Mouse (Mus musculus) regulatory T cell (primary cell): ENCODE measurements around the gene Srebf2.
"Not testable (repeated sequence)": the region's sequence is repeated elsewhere in the genome, so short reads cannot be mapped to it uniquely, and the experiment has no call there.

Experiments
- in situ Hi-C: fragments of 300-600 bp; cut with MboI, MseI; formaldehyde crosslinking; loops from one replicate; pipeline ENCODE4 v1.15.1; 2025; ENCODE audit warnings: high pct_unique_total_duplicates

The Srebf2 gene

DNA sequence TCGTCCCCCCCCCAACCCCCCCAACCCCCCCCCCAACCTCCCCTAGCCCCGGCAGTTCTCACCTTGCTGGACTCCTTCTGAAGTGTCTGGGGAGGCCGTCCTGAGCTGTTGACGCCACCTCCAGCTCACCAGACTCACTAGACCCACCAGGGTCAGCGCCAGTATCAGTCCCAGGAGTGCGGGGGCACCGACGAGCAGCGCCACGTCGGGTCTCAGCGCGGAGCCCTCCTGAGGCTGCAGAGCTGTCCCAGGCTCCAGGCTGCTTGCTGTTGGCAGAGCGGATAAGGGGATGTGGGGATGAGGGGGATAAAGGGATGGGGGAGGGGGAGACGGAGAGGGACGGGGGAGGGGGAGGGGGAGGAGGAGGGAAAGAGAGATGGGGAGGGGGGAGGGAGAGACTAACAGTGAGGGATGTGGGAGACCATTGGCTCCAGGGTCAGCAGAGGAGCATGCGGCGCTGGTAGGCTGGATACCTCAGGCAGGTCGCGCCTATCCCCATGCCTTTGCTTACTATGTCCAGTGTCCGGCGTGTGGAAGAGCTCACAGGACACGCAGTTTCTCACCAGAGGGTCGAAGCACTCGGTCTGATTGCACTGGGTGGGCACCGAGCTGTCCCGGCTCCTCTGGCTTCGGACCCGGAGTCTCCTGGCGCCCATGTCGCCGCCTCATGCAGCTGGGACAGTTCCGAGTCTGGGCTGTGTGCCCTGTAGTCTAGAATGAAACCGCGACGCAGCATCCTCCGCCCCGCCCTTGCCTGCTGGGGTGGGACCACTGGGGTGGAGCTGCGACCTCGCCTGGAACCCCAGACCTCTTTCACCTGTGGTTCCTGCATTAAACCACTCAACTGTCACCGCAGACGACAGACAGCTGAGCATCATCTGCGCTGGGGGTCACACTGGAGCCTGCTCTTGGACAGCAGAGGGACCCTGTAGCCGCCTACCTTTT, 76.9 kb downstream of the Srebf2 start, which contains the start of gene Tnfrsf13c:
Tnfrsf13c (minus strand) TSS at position 713 of the 945 bp plus-strand sequence.
- in situ Hi-C loops, result no loop called here

DNA sequence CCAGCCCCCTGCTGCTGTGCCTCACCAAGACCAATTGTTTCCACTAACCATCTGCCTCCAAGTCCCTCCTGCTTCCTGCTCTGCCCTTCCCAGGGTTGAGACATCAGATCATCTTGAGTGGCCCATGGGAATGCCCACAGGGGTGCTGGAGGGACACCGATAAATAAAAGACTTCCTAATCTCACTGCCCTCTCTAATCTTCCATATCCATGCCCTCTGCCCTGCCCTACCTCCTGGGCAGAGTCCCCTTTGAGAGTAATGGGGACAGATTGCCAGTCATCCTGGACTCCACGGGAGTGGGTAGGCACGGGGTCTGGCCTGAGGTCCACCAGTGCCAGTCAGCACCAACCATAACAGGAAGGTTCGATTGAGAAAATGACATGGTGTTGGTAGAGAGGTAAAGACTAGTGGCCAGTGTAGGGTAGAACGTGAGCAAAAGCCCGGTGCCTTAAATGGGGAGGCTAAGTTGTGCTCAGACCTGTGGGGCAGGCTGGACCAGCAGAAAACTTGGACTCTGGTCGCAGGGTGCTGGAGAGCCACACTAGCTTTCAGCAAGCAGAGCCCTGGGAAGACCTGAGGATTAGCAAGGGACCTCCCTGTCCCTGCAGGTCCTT, 77.7 kb downstream of the Srebf2 start:
- in situ Hi-C loops, result loop anchor here (5.0 kb wide), 1 partner anchor 162 kb away; no protein-coding TSS in a partner anchor

DNA sequence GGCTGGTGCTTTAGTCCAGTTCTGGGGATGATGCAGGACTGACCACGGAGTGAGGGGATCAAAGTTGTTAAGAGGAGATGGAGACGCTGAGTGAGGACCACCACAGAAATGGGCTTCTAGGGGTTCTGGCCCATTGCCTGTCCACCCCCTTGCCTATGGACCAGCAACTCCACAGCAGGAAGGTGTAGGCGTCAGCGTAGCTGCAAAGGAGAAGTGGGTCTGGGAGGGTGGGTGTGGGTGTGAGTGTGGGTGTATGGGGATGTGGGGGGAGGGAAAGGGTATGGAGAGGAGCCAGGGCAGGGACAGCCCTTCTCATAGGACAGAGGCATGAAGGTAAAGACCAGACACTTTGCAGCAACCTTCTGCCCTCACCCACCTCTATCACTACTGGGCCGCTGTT, 78.8 kb downstream of the Srebf2 start:
- in situ Hi-C loops, result loop anchor here (5.0 kb wide), 1 partner anchor 163 kb away; no protein-coding TSS in a partner anchor

DNA sequence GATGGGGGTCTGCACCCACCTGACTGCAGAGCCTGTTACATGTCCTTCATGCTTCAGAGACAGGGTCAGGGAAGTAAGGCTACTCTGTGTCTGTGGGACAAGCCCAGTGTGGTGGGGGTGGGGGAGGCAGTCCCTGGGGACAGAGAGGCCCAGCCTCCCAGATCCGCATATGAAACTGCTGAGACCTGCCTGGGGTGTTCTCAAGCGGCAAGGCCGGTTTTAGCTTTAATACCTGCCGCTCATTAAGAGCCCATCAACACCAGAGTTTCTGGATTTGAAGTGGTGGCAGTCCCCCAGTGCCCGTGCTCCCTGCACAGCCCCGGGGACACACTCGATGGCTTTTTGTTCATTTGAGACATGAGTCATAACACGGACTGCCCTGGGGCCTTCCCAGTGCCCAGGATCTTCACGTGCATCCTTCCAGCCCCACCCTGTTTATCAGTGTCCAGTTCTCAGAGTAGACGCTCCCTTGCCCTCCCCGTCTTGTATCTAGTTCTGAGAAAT, 82.6 kb downstream of the Srebf2 start:
- in situ Hi-C loops, result loop anchor here (5.0 kb wide), 1 partner anchor 167 kb away; no protein-coding TSS in a partner anchor

DNA sequence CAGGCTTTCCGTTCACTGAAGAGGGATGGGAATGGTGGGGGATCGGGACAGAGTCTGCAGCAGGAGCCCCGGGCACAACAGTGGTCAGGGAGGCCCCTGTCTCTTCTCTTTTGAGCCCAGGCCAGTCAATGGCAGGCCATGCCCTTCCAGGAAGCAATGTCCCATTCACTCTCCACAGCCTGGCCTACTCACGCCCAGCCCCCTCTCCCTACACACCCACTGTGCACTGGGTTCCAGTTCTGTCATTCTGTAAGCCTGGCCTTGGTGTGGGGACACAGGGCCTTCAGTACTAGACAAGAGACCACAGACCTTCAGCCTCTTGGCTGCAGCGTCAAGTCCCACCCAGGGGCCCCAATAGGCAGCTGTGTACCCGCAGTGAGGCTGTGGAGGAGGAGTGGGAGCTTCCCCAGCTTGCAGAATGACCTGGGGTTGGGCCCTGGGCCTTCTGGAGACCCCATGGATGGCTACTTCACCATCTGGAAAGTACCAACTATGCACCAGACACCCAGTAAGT, 83.2 kb downstream of the Srebf2 start:
- in situ Hi-C loops, result no loop called here

DNA sequence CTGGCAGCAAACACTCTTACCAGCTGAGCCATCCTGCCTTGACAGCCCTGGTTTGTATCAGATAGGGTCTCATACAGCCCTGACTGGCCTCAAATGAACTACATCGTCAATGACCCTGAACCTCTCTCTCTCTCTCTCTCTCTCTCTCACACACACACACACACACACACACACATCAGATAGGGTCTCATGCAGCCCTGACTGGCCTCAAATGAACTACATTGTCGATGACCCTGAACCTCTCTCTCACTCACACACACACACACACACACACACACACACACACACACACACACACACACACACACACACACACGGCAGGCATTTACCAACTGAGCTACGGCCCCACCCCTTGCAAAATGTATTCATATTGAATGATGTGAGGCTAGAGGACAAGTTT, 84.1 kb downstream of the Srebf2 start:
- in situ Hi-C loops, result no loop called here

DNA sequence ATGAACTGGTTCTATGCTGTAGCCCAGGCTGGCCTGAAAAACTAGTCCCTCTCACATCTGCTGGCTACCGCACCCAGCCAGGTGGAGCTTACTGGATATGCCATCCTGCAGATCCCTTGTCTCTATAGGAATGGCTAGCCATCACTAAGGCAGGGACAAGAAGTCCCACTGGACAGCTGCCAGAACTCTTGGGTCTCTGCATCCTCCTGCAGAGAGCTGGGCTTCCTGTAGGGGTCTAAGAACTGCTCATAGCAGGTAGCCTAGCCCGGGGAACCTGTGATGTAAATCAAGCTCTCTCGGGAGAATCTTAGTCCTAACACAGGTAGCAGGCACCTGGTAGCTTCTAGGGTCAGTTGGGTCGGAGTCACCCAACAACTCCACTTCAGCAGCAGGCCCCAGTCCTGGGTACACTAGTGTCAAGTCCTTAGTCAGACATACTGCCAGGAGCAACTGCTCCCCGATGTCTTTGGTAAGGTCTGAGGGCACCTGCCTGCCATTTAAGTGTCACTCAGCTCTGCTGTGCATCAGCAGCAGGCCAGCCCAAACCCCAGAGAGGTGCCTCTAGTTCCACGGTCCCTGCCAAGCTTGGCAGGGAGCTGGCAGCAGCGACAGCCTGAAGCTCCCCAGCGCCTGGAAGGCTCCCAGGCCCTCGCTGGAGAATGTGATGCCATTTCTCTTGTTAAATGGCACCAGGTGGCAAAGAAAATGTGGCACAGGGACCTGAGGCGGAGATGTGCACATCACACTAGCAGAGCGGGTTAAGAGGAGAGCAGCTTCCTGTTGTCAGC, 84.8 kb downstream of the Srebf2 start:
- in situ Hi-C loops, result no loop called here

DNA sequence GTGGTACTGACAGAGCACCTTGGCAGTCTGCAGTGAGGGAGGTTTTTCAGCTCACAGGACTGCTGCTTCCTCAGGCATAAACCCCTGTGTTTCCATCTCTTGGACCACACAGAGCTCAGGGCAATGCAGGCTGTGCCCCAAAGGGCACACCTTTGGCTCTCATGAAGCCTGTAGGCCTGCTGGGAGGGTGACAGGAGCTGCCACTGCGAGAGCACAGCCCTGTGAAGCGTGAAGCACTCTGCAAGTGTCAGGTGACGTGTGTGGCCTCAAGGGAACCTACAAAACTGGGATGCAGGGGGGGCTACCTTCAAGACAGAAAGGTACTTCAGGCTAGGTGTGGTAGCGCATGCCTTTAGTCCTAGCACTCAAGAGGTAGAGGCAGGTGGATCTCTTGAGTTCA, 85.7 kb downstream of the Srebf2 start:
- in situ Hi-C loops, result no loop called here

DNA sequence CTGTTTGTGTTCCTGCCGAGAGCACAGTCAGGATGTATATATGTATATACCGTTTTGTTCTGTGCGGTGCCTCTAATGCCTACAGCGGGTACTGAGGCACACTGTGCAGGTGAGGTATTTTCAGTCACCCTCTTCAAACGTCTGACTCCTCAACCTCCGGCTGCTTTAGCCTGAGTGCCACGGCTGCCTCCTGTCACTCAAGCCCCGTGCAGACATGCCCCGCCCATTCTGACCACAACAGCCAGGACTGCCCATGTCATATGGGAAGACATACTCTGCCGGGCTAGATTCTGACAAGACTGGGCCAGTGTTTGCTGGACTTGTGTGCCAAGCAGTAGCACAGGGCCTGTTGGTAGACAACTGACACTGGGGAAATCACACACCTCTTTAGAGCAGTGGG, 88.7 kb downstream of the Srebf2 start:
- in situ Hi-C loops, result loop anchor here (5.0 kb wide), 1 partner anchor 103 kb away; no protein-coding TSS in a partner anchor

DNA sequence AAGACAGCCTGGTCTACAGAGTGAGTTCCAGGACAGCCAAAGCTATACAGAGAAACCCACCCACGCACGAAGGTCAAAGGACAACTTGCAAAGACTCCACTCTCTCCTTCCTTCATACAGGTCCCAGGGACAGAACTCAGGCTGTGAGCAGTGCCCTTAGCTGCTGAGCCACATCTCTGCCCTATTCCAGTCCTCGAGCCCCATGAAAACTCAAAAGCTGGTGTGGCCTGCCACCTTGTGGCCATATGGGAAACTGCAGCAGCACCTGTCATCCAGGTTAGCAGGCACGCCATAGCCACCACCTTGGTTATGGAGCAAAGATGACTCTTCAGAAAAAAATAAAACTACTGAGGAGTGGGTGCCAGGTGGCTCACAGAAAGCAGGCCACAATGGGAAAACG, 89.6 kb downstream of the Srebf2 start:
- in situ Hi-C loops, result loop anchor here (5.0 kb wide), 1 partner anchor 104 kb away; no protein-coding TSS in a partner anchor

DNA sequence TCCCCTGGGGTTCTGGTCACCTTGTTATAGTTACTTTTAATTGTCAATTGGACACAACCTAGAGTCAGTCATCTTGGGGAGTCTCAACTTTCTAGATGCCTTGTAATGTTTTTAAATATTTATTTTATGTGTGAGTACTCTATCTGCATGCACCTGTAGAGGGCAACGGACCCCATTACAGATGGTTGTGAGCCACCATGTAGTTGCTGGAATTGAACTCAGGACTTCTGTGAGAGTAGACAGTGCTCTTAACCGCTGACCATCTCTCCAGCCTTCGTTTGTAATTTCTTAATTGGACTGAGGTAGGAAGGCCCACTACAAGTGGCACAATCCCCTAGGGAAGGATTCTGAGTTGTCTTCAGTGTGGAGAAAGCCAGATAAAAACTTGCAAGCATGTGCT, 96.3 kb downstream of the Srebf2 start:
- in situ Hi-C loops, result no loop called here

DNA sequence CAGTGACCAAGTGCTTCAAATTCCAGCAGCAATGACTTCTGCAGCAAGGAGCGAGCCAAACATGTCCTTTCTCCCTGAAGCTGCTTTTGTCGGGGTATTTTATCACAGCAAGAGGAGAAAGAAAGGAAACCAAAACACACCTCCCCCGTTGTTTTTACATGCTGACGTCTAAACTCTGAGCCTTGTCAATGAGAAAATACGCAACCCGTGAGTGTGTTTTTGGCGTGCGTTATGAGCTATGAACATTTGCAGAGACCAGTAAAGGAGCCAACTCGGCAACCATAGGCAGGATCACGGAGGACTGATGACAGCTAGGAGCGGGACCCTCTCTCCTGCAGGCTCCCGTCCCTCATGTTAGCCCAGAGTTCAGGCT, 96.7 kb downstream of the Srebf2 start:
- in situ Hi-C loops, result no loop called here

DNA sequence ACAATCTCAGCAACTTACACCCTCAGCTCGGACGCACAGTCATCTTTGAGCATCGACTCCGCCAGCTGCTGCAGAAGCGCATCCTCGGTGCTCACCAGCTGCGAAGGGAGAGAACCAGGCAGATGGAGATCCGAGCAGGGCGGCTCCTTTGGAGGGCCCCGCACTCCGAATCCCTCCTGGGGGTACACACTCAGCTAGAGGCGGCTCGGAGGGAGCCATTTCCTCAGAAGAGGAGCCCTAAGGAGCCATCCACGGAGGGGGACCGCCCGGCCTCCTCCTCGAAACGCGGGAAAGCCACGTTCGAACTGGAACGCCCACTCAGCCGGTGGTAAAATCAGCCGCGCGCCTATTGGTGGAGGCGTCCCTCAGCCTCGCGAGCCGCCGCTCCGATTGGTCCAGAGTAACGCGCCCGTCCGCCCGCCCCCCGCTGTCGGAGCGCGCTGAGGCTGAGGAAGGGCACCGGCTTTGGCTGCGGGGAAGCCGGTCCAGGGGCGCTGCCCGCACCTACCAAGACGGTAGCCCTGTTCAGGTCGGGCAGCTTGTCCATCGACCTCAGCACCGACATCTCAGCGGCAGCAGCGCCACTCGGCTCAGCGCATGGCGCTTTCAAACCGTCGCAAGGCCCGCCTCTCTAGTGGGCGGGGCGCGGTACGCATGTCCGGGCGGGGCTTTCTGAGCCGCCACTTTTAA, 97.3 kb downstream of the Srebf2 start, which contains the start of gene Cenpm:
Cenpm (minus strand) TSS at position 634 of the 690 bp plus-strand sequence.
- in situ Hi-C loops, result no loop called here

DNA sequence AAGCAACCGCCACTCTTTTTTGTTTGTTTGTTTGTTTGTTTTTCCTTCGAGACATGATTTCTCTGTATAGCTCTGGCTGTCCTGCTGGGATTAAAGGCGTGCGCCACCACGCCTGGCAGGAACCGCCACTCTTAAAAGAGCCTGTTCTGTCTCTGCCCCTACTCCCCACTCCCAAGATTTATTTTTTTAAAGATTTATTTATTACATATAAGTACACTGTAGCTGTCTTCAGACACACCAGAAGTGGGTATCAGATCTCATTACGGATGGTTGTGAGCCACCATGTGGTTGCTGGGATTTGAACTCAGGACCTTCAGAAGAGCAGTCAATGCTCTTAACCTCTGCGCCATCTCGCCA, 97.8 kb downstream of the Srebf2 start:
- in situ Hi-C loops, result not testable (repeated sequence)

DNA sequence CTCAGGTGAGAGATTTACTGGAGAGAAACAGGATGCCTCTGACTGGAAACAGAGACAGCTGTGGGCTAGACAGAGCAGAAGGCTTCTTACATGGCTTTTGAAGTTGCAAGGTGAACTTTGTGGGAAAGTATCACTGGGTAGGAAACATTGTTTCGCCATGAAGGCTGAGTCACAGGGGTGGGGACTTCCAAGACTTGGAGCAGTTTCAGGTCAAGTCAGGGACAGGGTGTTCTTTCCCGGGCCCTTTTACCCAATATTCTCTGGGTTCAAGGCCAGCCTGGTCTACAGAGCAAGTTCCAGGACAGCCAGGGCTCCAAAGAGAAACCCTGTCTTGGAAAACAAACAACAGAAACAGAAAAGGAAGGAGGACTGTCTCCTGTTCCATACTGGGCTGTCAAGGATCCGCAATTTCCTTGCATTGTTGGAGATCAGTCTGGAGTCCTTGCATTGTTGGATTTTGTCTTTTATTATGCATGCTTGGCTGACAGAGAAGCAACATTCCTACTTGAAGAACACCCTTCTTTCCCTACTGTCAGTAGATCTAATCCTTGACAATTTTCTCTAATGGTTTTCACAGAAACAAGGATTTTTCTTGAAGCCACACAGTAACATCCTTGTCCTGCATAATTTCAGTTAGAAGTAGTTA, 100.3 kb downstream of the Srebf2 start:
- in situ Hi-C loops, result no loop called here

DNA sequence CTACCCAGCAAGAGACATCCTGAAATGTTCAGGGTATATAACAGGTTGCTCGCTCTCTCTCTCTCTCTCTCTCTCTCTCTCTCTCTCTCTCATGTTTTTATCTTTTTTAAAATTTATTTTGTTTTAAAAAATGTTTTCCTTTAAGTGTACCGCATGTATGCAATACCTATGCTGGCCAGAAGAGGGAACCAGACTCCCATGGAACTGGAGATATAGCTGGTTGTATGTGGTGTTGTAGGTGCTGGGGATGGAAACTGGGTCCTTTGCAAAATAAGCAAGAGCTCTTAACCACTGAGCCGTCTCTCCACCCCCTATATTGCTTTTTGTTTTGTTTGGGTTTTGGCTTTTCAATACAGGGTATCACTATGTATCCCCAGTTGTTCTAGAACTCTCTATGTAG, 104.6 kb downstream of the Srebf2 start:
- in situ Hi-C loops, result no loop called here

DNA sequence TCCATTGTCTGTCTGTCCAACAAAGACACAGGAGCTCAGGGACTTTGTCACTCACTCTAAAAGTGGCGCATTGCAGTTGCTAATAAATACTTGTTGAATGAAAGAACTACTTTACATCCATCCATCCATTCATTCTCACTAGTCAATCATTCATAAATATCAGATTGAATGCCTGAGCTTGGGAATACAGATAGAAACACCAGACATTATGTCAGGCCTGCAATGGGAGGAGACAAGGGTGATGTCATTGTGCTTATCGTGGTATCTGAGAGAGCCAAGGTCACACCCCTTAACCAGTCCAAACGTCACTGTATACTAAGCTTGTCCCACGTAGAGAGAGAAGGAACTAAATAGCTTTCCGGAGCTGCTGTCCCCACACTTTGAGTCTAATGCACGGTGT, 105.1 kb downstream of the Srebf2 start, which contains the start of gene 1500009C09Rik:
1500009C09Rik (plus strand) TSS at position 301 of the 400 bp plus-strand sequence.
- in situ Hi-C loops, result no loop called here
